Mouse (Mus musculus): Measurements from ENCODE around the gene Hspa12b. TPM values are rescaled to one million over a fixed set of nuclear protein-coding genes. Genes with fewer than 3 reads are reported as not detected.

Hspa12b gene
- total RNA-seq, 1 experiment from 2014 or later, result 23.3 TPM

- DNase-seq, result no peak
Observed at GRCm38 (mm10) chr2:131129836-131130235, 2.8 kb downstream of the Hspa12b start.

- no peak for DNase-seq
Observed at GRCm38 (mm10) chr2:131130849-131131248, 3.8 kb downstream of the Hspa12b start.

GRCm38 (mm10) chr2:131132111-131132888 is 5.2 kb downstream of the Hspa12b start:
- no peak for DNase-seq

GRCm38 (mm10) chr2:131132930-131133547 is 6.0 kb downstream of the Hspa12b start, which contains the start of gene Gm11037:
Gene Gm11037 (plus strand): TSS chr2:131133497.
- no peak for DNase-seq

- no peak for DNase-seq
Observed at GRCm38 (mm10) chr2:131134381-131134780, 7.3 kb downstream of the Hspa12b start.

DNA sequence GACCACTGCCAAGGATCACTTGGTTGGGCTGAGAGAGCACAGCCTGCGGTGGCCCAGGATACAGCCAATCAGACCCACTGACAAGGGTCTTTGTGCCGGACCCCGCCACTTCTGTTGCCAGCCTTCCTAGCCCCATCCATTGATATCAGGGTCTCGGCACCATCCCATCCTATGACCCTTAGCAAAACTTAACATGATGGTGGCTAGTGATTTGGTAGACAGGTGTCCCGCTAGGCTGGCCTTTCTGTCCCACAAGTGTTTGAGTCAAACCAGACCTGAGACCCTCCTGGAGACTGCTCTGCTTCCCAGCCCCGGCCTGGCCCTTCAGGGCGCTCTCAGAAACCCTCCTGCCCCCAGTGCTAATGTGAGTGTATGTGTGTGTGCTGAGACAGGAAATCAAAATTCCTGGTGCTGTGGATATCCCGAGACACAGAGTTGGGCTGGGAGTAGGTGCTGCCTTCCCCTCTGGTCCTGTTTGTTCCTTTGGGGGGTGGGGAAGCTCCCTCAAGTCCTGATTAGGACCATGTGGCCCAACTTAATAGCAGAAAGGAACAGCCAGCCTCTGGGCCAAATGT is 7.8 kb downstream of the Hspa12b start:
- no peak for DNase-seq

DNA sequence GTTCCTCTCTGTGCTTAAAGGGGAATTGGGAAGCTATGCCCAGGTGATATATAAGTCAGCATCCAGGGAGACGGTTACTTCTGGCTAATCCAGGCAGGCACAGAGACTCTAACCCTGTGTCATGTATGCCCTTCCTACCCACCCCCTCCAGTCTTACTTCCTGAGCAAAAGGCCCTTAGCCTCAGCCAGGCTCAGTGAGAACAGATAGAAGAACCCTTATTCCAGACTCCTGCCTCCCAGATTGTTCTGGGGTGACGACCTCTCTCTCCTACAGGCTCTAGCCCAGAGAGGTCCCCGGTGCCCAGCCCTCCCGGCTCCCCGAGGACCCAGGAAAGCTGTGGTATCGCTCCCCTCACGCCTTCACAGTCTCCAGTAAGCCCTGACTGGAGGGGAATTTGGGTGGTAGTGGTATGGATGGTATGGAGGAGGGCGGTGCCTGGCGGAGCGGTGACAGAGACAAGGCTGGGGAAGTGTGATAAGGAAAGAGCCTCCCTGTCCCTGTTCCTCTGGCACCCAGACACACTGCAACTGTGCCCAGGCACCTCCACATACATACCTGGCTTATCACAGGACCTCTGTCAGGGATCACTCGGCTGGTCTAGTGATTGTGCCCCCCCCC is 8.6 kb downstream of the Hspa12b start:
- no peak for DNase-seq

DNA sequence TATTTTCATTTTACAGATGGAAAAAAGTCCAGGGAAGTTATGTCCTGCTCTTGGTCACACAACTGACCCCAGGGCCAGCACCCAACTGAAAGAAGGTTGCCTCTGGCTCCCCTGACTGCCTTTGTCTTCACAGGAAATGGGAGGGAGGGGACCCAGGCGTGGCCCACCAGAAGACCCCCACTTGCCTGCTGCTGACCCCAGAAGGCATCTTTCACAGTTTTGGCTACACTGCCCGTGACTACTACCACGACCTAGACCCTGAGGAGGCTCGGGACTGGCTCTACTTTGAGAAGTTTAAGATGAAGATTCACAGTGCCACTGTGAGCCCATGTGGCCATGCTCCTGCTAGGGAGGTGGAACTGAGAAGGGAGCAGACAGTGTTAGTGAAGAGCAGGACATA is 11.2 kb downstream of the Hspa12b start:
- no peak for DNase-seq

DNA sequence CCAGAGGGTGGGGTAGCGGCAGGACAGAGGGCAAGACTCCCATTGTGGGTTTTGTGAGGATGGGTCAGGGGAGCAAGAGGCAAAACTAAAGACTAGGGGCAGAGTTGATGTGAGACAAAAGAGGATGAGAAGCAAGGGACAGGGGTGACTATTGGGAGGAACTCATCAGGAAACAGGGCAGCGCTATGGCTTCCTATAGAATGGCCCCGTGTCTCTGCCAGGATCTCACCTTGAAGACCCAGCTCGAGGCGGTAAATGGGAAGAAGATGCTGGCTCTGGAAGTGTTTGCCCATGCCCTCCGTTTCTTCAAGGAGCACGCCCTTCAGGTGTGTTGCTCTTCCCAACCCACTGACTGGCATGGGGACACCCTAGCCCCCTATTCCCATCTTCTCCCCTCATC is 11.7 kb downstream of the Hspa12b start:
- no peak for DNase-seq

DNA sequence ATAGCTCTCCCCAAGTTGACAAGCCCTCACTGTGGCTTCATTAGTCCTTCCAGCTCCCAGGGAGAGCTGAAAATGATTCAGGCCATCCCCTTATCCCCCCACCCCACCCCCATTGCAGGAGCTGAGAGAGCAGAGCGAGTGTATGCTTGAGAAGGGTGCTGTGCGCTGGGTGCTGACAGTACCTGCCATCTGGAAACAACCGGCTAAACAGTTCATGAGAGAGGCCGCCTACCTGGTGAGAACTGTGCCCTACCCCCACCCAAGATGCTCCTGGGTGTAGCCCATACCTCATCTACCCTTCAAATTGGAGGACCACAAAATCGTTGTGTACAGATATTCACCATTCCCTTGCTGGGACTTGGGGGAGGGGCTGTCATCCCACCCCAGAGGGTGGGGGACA is 12.2 kb downstream of the Hspa12b start:
- DNase-seq, result no peak

DNA sequence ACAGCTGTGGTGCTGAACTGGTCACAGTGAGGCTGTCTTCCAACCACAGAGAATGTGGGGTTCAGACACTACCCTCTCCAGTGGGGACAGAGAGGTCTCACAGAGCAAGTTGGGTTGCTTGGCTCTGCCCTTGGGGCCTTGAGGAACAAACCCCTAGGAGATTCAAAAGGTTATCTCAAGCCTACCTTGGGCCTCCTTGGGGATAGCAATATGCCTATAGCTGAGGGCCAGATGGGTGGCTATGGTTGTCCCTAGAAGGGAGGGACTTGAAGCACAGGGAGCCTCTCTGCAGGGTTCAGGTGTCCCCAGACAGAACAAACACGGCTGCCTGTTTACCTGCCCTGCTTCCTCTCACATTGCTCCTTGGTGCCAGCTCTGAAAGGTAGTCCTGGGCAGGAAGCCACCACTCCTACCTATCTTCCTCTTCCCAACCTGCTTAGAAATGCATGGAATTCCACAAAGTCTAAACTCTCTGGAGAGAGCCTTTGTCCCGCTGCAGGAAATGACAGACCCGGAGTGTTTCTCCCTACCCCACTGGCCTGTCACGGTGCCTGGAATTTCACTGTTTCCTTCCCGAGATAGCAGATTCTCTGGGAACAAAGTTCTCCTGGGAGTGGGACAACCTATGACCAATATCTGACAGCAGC is 12.9 kb downstream of the Hspa12b start:
- no peak for DNase-seq

DNA sequence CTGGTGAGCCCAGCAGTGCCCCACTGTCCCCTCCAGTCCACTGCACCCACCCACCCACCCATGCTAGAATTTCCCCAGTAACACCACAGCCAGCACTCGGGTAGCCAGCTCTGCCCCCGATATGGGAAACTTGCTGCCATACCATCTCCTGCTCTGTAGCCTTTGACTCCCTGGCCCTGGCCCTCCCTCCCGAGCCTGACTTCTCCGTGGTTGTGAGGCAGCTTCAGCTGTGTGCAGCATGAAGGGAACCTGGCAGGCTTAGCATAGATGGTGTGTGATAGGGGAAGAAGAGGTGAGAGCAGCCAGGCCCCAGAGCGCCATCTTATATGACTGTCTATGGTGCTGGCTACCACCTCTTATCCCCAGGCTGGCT is 13.4 kb downstream of the Hspa12b start:
- no peak for DNase-seq

DNA sequence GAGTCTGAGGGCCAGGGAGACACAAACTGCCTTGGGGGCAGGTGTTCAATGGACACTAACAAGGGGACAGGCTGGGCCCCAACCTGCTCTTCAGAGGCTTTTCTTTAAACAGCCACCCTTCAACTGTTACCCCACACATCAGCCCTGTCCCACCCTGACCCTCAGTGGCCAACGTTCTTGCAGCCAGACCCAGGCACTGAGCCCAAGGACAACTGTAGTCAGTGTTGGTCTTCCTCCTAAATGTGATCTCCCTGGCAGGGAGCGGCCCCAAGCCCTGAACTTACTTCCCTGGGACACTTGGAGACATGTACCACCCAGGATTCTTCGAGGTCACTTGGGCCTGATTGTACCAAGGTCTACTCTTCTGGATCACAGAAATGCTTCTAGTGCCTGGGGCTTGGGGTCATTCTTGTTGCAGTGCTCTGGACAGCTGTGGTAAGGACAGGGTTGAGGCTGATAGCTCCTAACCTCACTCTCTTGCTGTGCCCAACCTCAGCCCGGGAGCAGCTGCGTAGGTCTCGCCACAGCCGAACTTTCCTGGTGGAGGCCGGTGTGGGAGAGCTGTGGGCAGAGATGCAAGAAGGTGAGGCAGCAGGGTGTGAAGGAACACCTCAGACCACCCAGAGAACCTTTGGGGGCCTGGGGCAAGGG is 14.4 kb downstream of the Hspa12b start:
- DNase-seq, result no peak

GRCm38 (mm10) chr2:131142592-131142991 is 15.5 kb downstream of the Hspa12b start:
- peak; percentile 91 for DNase-seq

- DNase-seq, result no peak
Observed at GRCm38 (mm10) chr2:131143007-131143780, 16.1 kb downstream of the Hspa12b start.

- DNase-seq, result no peak
Observed at GRCm38 (mm10) chr2:131145121-131145520, 18.0 kb downstream of the Hspa12b start.

- DNase-seq, result no peak
Observed at GRCm38 (mm10) chr2:131145536-131145935, 18.5 kb downstream of the Hspa12b start.

DNA sequence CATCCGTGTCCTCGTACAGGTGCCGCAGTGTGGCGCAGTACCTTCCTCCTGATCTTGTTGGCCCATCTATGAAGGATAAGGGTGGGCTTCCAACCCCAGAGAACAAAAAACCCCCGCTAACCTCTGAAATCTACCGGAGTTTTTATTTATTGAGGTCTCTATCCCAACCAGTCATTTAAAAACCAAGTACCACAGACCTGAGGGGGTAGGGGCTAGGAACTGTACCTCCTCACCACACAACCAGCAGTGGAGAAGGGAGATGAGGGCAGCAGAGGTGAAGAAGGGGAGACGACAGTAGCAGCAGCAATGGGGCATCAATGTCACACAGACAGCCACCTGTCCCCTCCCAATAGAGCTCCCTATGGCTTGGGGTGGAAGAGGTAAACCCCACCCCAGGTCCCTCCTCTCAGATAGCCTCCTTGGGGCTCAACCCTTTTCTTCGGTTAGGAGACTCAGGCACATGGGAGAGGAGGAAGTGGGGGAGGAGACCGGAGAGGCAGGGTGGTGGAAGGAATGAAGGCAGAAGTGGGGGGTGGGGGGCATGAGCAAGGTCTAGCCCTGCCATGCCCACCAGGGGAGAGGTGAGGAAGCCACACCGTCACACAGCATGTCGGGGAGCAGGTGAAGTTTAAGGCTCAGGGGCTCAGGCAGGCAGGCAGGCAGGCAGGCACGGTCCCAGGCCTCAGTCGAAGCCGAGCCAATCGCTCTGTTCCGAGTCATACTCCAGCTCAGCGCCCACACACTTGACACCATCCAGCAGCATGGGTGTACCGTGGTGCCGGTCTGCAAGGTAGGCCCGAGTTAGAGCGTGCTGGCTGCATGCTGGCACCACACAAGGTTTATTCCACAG is 19.3 kb downstream of the Hspa12b start:
- DNase-seq, result no peak

DNA sequence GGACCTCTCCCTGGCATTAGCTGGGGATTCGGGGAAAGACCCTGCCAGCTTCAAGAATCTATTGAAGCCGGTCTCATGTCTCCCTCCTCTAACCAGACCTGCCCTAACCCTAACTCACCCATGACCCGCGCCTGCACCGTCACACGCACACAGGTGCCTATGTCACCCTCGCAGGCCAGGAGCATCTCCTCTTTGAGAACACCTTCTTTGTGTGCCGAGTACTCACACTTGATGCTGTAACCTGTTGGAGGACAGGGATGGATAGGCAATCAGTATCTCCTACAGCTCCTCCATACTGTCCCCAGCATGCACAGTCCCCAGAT is 19.9 kb downstream of the Hspa12b start:
- DNase-seq, result no peak

All from adrenal gland, postnatal 14 days (tissue).